Mouse (Mus musculus) liver, embryonic 14.5 days (tissue): ENCODE data around the gene Ssrp1.

Experiments
- CTCF ChIP-seq: IDR thresholded peaks from 2 replicates; pipeline ENCODE4 v1.5.1; 2016; ENCODE audit warnings: antibody characterized with exemption, low read depth, control low read depth
- EP300 ChIP-seq: IDR thresholded peaks from 2 replicates; pipeline ENCODE4 v1.6.1; 2016; ENCODE audit warnings: antibody characterized with exemption, low read depth

DNA sequence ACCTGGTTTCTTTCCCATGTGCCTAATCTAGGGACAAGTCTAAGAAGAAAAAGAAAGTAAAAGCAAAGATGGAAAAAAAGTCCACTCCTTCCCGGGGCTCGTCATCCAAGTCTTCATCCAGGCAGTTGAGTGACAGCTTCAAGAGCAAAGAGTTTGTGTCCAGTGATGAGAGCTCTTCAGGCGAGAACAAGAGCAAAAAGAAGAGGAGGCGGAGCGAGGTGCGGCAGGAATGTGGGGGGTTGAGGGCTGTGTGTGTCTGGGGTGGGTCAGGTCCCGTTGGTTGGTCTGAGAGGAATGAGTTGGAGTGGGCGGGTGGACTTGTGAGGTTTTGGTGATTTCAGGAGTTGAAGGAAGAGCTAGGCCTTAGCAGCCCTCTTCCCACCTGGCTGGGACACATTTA, 9.2 kb downstream of the Ssrp1 start:
- TF ChIP-seq CTCF = no peak
- TF ChIP-seq EP300 = no peak
